Mouse (Mus musculus) hindbrain, embryonic 14.5 days (tissue): ENCODE results near the gene Prrt2. TPM values are rescaled to one million over a fixed set of nuclear protein-coding genes. Genes with fewer than 3 reads are reported as not detected.

Experiments used
- ATAC-seq: fragments of 200-750 bp; cut with Nextera tagmentation; 2 replicates; pipeline ENCODE4 v1.8.0; 2017; ENCODE audit warnings: moderate number of reproducible peaks, mild to moderate bottlenecking, moderate TSS enrichment, moderate library complexity; ENCODE audit not compliant: low FRiP score
- DNase-seq: peaks from one replicate; pipeline ENCODE4 v3.0.0-alpha.2; 2015; ENCODE audit warnings: low spot score
- H3K27ac ChIP-seq: fragments of 300-500 bp; sonication (generic); 2 replicates; pipeline ENCODE4 v1.5.1; 2014; ENCODE audit warnings: mild to moderate bottlenecking, moderate library complexity
- H3K27me3 ChIP-seq: fragments of 300-500 bp; sonication (generic); 2 replicates; pipeline ENCODE4 v1.6.1; 2014; ENCODE audit warnings: mild to moderate bottlenecking, low read length, mixed read lengths; ENCODE audit not compliant: control insufficient read depth, insufficient read depth
- H3K36me3 ChIP-seq: fragments of 300-500 bp; sonication (generic); replicated peaks from 2 replicates; pipeline ENCODE4 v1.6.1; 2014; ENCODE audit not compliant: control insufficient read depth, insufficient read depth
- H3K4me1 ChIP-seq: fragments of 300-500 bp; sonication (generic); replicated peaks from 2 replicates; pipeline ENCODE4 v1.6.1; 2014; ENCODE audit warnings: antibody characterized with exemption, low read length, mixed read lengths; ENCODE audit not compliant: control insufficient read depth, insufficient read depth
- H3K4me2 ChIP-seq: fragments of 300-500 bp; sonication (generic); replicated peaks from 2 replicates; pipeline ENCODE4 v1.6.1; 2014; ENCODE audit warnings: mild to moderate bottlenecking, moderate library complexity
- H3K4me3 ChIP-seq: fragments of 300-500 bp; sonication (generic); replicated peaks from 2 replicates; pipeline ENCODE4 v1.5.1; 2014; ENCODE audit warnings: mild to moderate bottlenecking, low read length
- H3K9ac ChIP-seq: fragments of 300-500 bp; sonication (generic); 2 replicates; pipeline ENCODE4 v1.6.1; 2014
- H3K9me3 ChIP-seq: fragments of 300-500 bp; sonication (generic); 2 replicates; pipeline ENCODE4 v1.6.1; 2016; ENCODE audit warnings: low read length; ENCODE audit not compliant: control insufficient read depth
- WGBS: fragments of 180-500 bp; shearing (Covaris S2); extraction: QIAGEN DNeasy Blood & Tissue Kit; methylation state at CpG from one replicate; pipeline ENCODE4 v1.1.7; 2014; 5-methylcytosine and 5-hydroxymethylcytosine counted together
- polyA plus RNA-seq: library from polyadenylated mRNA; unstranded; fragments of >200 nt; fragmentation: Nextera tagmentation; extraction: Ambion mirVana; gene quantifications from 2 replicates; pipeline ENCODE4 v1.2.1, GENCODE M21; 2014

The Prrt2 gene
- 46.7 and 57.0 TPM in 2 replicates for polyA plus RNA-seq

DNA sequence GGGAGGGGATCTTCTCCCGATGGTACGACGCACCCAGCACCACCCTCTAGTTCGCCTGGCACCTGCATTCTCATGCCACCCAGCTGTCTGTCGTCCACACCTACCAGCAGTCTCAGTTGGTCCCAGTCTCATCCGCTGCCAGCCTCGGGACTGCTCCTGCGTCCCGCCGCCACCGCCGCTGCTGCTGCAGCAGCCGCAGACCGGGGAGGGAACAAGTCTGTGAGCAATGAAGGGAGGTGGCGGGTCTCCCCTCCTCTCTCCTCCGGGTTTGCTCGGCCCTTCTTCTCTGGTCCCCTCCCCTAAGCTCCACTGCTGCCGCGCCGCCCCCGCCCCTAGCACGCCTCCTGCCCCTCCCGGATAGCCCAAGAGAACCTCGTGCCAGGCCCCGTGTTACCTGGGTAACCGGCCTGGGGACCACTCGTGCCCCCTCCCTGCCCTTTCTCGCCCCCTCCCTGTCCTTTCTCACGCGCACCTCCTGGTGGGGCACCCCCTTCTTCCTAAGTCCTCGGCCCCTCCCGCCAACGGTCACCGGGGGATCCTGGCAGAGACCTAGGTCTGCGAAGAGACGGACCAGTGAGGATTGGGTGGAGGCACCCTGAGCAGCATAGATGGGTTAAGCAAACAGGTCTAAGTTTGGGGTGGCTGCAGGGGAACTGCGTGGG is at the start of gene Prrt2, which contains the start of gene Gm42742:
Gene Prrt2, minus strand, starts transcription at position 311 of the 662 bp plus-strand sequence.
Gene Gm42742, minus strand, starts transcription at position 197 of the 662 bp plus-strand sequence.
- peak; percentile 46 for DNase-seq
- H3K4me3 ChIP-seq = peak within 1 kb of the TSS; percentile 51
- 2% methylated on average over 33 of the region's 37 CpGs for WGBS
- H3K4me1 ChIP-seq = peaks cover 53% of the 10 kb centered on the region
- no peaks in the 10 kb centered on the region for H3K27me3 ChIP-seq
- peak within 1 kb of the TSS; percentile 81 for H3K27ac ChIP-seq
- no peaks in the 10 kb centered on the region for H3K9me3 ChIP-seq
- peak within 1 kb of the TSS; percentile 84 for H3K4me2 ChIP-seq
- peak within 1 kb of the TSS; percentile 82 for H3K9ac ChIP-seq
- H3K36me3 ChIP-seq = peaks cover 32% of the 10 kb centered on the region
- ATAC-seq = no peak

DNA sequence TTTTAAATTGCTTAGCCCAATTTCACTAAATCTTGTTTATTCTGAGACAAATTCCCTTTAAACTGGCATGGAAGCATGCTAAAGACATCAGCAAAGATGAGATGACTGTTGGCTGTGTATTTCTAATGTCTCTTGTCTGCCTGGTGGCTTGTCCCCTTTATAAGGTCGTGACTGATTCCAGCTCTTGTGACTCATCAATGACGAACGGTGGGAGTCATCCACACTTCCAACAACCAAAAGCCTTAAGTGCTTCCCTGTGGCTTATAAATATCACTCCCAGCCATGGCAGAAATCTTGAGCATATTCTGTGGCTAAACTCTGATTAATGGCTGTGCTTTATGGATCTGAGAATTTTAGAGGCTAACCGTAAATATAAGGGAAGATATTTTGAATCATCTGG is 45.3 kb upstream of the Prrt2 start:
- Histone ChIP-seq H3K27me3 (no peaks in the 10 kb centered on the region), H3K9ac (no peak overlapping the region), H3K4me1 (no peaks in the 10 kb centered on the region), H3K36me3 (no peaks in the 10 kb centered on the region), H3K9me3 (no peaks in the 10 kb centered on the region), H3K4me2 (no peak overlapping the region), H3K4me3 (no peak overlapping the region), H3K27ac (no peak overlapping the region)
- ATAC-seq (no peak), DNase-seq (no peak)
- 82% methylated on average over 4 of the region's 4 CpGs for whole genome bisulfite sequencing

DNA sequence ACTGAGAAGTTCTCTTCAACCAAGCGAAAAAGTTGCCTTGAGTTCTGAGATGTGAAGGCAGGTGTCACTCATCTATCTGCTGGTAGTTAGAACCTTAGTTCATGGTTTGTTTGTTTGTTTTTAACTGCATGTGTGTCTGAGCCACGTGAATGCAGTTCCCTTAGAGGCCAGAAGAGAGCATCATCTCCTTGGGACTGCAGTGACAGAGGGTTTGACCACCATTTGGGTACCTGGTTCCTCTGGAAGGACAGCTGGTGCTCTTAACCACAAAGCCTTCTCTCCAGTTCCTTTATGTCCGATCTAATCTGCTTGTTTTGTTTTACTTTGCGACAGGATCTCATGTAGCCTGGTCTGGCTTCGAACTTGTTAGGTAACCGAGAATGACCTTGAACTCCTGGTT is 44.5 kb upstream of the Prrt2 start:
- WGBS = 89% methylated on average over 6 of the region's 6 CpGs
- H3K27ac ChIP-seq = no peak overlapping the region
- H3K36me3 ChIP-seq = no peaks in the 10 kb centered on the region
- H3K9me3 ChIP-seq = no peaks in the 10 kb centered on the region
- no peak for DNase-seq
- H3K4me3 ChIP-seq = no peak overlapping the region
- H3K4me2 ChIP-seq = no peak overlapping the region
- H3K4me1 ChIP-seq = no peaks in the 10 kb centered on the region
- H3K9ac ChIP-seq = no peak overlapping the region
- ATAC-seq = no peak
- no peaks in the 10 kb centered on the region for H3K27me3 ChIP-seq

- WGBS = 72% methylated on average over 5 of the region's 5 CpGs
These were observed 34.1 kb upstream of the Prrt2 start for GRCm38 (mm10) chr7:127055026-127055585.

GRCm38 (mm10) chr7:127041851-127042672 is 21.1 kb upstream of the Prrt2 start, which contains the start of gene Kif22:
Gene Kif22, minus strand, starts transcription at chr7:127042471.
- H3K36me3 ChIP-seq = no peaks in the 10 kb centered on the region
- peak within 1 kb of the TSS; percentile 68 for H3K4me3 ChIP-seq
- peak within 1 kb of the TSS; percentile 92 for H3K4me2 ChIP-seq
- peak; percentile 84 for ATAC-seq
- under 1% methylated on average over 52 of the region's 53 CpGs for WGBS
- no peaks in the 10 kb centered on the region for H3K9me3 ChIP-seq
- H3K9ac ChIP-seq = peak within 1 kb of the TSS; percentile 67
- H3K4me1 ChIP-seq = peaks cover 10% of the 10 kb centered on the region; the same call in 1 of the 2 replicates
- H3K27me3 ChIP-seq = no peaks in the 10 kb centered on the region
- peak; percentile 92 for DNase-seq
- peak within 1 kb of the TSS; percentile 77 for H3K27ac ChIP-seq

More at GRCm38 (mm10) chr7:127055026-127055585, 34.1 kb upstream of the Prrt2 start:
- Histone ChIP-seq H3K27me3 (no peaks in the 10 kb centered on the region), H3K4me1 (no peaks in the 10 kb centered on the region), H3K9ac (no peak overlapping the region), H3K36me3 (no peaks in the 10 kb centered on the region), H3K9me3 (no peaks in the 10 kb centered on the region), H3K27ac (no peak overlapping the region), H3K4me3 (no peak overlapping the region), H3K4me2 (no peak overlapping the region)
- no peak for ATAC-seq
- DNase-seq = no peak

- Histone ChIP-seq H3K4me1 (peaks cover 7% of the 10 kb centered on the region), H3K27me3 (no peaks in the 10 kb centered on the region), H3K9me3 (no peaks in the 10 kb centered on the region), H3K27ac (no peak overlapping the region), H3K4me2 (no peak overlapping the region), H3K36me3 (0 out of 2 replicates have a peak, but pooled peaks cover 10% of the 10 kb centered on the region), H3K4me3 (no peak overlapping the region), H3K9ac (no peak overlapping the region)
- DNase-seq (no peak), ATAC-seq (no peak)
- WGBS = 86% methylated on average over 1 of the region's 1 CpGs
These were observed 10.2 kb upstream of the Prrt2 start for GRCm38 (mm10) chr7:127031244-127031643.

GRCm38 (mm10) chr7:127030172-127030571 is 9.2 kb upstream of the Prrt2 start:
- Histone ChIP-seq H3K9ac (no peak overlapping the region), H3K36me3 (0 out of 2 replicates have a peak, but pooled peaks cover 10% of the 10 kb centered on the region), H3K4me3 (no peak overlapping the region), H3K27ac (no peak overlapping the region), H3K4me2 (no peak overlapping the region), H3K4me1 (peaks cover 7% of the 10 kb centered on the region), H3K9me3 (no peaks in the 10 kb centered on the region), H3K27me3 (no peaks in the 10 kb centered on the region)
- DNase-seq (no peak), ATAC-seq (no peak)
- 100% methylated on average over 1 of the region's 1 CpGs for WGBS

DNA sequence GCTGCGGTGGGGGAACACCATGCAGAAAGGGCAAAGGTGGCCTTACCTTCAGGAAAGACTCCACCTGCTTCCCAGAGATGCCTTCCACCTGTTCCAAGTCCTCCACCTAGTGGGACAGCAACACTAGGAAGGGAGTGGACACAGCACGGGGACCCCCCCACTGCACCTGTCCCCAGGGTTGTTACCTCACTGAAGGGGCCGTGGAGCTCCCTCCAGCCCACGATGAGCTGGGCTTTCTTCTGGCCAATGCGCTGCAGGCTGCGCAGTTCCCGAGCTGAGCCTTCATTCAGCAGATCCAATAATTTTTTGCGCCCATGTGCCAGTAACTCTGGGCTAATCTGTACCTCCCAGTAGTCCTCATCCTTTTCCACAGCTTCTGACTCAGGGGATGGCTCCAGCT is 6.9 kb upstream of the Prrt2 start:
- ATAC-seq = peak; percentile 3; the same call in 1 of the 2 replicates
- H3K27me3 ChIP-seq = no peaks in the 10 kb centered on the region
- no peaks in the 10 kb centered on the region for H3K9me3 ChIP-seq
- no peak for DNase-seq
- WGBS = 58% methylated on average over 8 of the region's 8 CpGs
- H3K4me3 ChIP-seq = peak overlapping the region; percentile 92
- H3K9ac ChIP-seq = peak overlapping the region; percentile 63
- peaks cover 29% of the 10 kb centered on the region for H3K36me3 ChIP-seq
- peak overlapping the region; percentile 100 for H3K27ac ChIP-seq
- peaks cover 28% of the 10 kb centered on the region for H3K4me1 ChIP-seq
- H3K4me2 ChIP-seq = peak overlapping the region; percentile 90
